ENCODE assay signal across 8 mouse cellular contexts in the genomic region with DNA sequence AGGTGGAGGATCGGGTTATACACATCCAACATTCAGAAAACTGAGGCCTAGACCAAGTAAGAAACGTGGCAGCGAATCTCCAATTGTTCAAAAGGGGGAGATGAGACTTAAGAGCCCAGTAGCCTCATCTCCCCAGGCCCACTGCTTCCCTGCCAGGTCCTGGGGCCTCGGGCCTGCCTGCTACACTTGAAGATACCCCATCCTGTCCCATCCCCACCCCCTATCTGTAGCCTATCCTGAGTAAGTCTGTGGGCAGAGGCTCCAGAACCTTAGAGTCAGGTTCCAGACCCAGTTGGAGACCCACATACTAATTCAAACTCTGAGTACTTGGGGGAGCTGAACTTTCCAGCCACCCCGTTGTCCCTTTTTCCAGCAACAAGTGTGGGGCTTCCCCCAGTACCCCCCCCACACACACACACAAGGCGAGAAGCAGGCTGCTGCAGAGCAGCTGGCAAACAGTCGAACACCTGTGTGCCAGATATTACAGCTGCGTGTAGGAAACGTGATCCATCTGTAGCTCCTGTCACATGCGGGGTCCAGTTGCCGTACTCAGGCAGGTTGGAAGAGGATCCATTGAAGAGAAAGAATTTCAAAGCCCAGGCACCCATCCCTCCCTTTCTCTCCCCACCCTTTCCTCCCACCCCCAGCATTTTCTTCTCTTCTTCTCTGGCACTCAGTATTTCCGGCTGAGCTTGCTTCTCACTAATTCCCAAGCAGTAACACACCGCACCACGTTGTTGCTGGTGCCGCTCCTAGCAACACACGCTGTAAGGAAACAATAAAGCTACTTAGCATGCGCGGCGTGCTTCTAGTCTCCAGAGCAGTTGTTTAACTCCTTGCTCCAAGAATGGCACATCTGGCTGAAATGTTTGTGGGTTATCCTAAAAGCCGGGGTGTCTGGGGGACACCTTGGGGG.
DNase-seq lines count a peak whose midpoint lies in the region; ATAC-seq lines count a peak whose summit lies in the region.

No protein-coding gene starts in this region.

- H3K4me3 ChIP-seq in embryonic facial prominence, embryonic 11.5 days (ENCODE audit: low read depth, low read length) = no peak overlapping the region

- H3K4me1 ChIP-seq in embryonic facial prominence, embryonic 11.5 days (ENCODE audit: control insufficient read depth, insufficient read depth, low read length) = no peaks in the 10 kb centered on the region

- H3K27ac ChIP-seq in embryonic facial prominence, embryonic 11.5 days (replicated peaks; ENCODE audit: low read depth, low read length) = no peak overlapping the region

- peak; percentile 61; the same call in 1 of the 2 replicates for ATAC-seq in embryonic facial prominence, embryonic 11.5 days (replicated peaks; ENCODE audit: insufficient number of reproducible peaks, low FRiP score, low TSS enrichment, low read depth)
- ATAC-seq in CD4-positive, CD25-positive, alpha-beta regulatory T cell, adult 4 months = no peak

- no peaks in the 10 kb centered on the region for H3K36me3 ChIP-seq in embryonic facial prominence, embryonic 11.5 days (replicated peaks; ENCODE audit: control insufficient read depth, insufficient read depth, low read depth, low read length)

- H3K27me3 ChIP-seq in embryonic facial prominence, embryonic 11.5 days (ENCODE audit: control insufficient read depth, insufficient read depth, low read length) = no peaks in the 10 kb centered on the region

- 26% methylated on average over 20 of the region's 20 CpGs for WGBS in embryonic facial prominence, embryonic 11.5 days

- no peaks in the 10 kb centered on the region for H3K9me3 ChIP-seq in embryonic facial prominence, embryonic 11.5 days (replicated peaks; ENCODE audit: control insufficient read depth, low read length)

- peak; percentile 86 for DNase-seq in heart, adult 11 months
- DNase-seq in heart, postnatal 25 days (ENCODE audit: low spot score) = no peak
- peak; percentile 65 for DNase-seq in embryonic facial prominence, embryonic 11.5 days (ENCODE audit: low spot score)
- DNase-seq in left cerebral cortex, postnatal 14 days (ENCODE audit: low spot score in 2 of 2) = peak; percentile 54 to 60
- DNase-seq in right cerebral cortex, adult 18-20 months = peak; percentile 24
- DNase-seq in natural killer cell, adult 2 months (ENCODE audit: low spot score in 2 of 2) = no peak
- DNase-seq in B cell, adult 2 months = no peak

- H3K4me2 ChIP-seq in embryonic facial prominence, embryonic 11.5 days (ENCODE audit: low read depth, low read length) = peak overlapping the region; percentile 30; the same call in 1 of the 2 replicates

- H3K9ac ChIP-seq in embryonic facial prominence, embryonic 11.5 days (replicated peaks; ENCODE audit: low read length) = peak overlapping the region; percentile 5; the same call in 1 of the 2 replicates

- intact Hi-C loops in heart, postnatal 25 days (cut with DNase I) = loop anchor here (5.0 kb wide), 1 partner anchor 42 kb away; no protein-coding TSS in a partner anchor
- intact Hi-C loops in left cerebral cortex, postnatal 14 days (cut with DNase I) = no loop called here

Comparison
In these comparisons a context has a peak if more than half of its experiments do, and no peak if none do; other contexts are left out.
1. DNase-seq: peak in heart, adult 11 months (single experiment), embryonic facial prominence, embryonic 11.5 days (single experiment), left cerebral cortex, postnatal 14 days (2 of 2) and right cerebral cortex, adult 18-20 months (single experiment); none in heart, postnatal 25 days (single experiment), natural killer cell, adult 2 months (0 of 2) and B cell, adult 2 months (0 of 2).